Mouse (Mus musculus) embryo, embryonic 9.5 days (tissue): ENCODE measurements around the gene Mrps24.
A peak's percentile ranks its signal among the peaks of the same experiment; 100 is the strongest.

Source experiments
- DNase-seq: peaks from one replicate; pipeline ENCODE4 v3.0.0-alpha.2; 2017; ENCODE audit errors: extremely low spot score

Gene Mrps24

DNA sequence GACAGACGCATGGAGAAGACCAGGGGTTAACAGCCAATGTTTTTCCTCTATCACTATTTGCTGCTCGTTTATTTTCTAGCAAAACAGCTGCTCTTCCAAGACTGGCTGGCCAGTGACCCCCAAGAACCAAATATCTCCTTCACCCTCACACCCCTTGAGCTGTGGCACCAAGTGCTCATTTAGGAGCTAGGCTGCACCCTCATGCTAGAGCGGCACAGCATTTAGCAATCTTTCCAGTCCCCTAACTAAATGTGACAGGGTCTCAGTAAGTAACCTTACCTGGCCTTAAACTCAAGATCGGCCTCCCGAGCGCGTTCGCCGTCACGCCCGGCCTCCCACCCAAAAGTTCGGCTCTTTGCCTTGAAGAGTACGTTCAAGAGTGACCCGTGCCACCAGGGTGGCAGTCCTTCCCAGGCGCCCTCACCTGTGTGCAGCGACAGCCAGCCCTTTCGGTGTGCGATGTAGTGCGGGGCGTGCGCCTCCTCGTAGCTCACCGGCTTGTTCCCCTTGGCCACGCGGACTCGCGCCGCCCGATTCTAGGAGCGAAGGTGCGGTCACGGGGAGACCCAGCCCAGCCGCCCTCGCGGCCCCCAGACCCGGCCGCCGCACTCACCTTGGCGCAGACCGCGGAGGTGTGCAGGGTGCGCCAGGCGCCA lies 8.5 kb downstream of the Mrps24 start:
- no peak for DNase-seq

DNA sequence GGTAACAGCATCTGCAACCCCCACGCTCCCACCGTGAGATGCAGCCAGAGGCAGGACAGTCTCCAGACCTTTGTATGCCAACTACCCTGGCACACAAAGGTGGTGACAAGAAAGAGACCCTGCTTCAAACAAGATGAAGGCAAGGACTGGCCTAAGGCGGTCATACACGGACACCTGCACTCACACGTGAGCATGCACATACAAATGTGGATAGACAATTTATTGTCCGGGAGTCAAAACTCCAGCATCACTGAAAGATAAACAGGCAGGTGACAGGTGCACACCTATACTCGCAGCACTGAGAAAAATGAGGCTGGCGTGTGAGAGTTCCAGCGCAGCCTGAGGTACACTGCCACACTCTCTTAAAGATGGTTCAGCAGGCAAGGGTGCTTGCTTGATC lies 9.5 kb downstream of the Mrps24 start:
- no peak for DNase-seq

DNA sequence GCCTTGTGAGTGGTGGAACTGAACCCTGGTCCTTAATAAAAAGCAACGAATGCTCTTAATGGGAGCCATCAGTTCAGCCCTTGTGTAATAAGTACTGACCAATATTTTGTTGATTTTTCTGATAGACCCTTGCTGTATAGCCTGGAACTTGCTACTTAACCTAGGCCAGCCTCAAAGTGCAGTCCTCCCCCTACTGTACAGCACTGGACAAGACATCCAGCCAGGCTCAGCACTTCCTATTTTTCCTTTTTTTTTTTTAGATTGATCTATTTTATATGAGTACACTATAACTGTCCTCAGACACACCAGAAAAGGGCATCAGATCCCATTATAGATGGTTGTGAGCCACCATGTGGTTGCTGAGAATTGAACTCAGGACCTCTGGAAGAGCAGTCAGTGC lies 12.1 kb downstream of the Mrps24 start:
- no peak for DNase-seq

DNA sequence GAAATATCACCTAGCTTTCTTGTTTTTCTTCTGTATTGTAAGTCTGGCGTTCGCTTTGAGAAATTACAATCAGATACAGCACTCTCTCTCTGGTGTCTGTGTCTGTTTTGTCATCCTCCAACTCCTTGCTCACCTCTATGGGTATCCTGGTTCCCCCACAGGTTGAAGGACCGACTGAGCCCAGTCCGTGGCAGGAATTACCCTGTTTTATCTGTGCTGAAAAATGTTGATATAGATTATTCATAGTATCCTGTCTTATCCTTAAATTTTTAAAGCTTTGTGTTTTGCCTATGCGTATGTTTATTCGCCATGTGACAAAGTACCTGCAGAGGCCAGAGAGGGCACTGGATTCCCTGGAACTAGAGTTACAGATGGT lies 12.5 kb downstream of the Mrps24 start:
- DNase-seq = no peak

DNA sequence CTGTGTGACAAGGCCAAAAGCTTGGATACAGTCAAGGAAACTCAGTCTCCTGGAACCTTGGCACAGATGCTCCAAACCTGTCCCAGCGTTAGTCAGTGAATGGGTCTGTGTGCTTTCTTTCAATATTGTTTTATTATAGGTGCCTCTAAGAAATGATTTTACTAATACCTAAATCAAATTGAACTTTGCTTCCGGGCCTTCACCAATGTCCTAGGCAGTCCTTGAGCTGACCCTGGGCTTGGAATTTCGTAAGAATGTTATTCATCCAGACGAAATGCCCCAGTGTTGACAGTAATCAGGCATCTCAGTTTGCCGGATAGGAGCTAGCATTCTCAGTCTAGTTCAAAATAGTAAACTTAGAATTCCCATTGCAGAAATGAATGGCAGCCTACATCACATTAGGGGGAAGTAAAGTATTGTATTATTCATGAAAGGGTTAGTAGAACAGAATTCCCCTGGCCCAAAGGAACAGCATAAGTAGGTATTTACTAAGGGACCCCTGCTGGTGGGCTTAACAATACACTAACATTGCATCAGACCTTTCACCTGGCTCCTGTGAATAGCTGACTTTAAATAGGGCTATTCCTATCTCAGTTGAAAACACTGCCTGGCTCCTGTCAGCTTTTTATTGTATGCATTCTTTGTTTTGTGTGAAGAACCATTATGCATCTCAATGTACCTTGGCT lies 13.1 kb downstream of the Mrps24 start:
- DNase-seq = no peak

DNA sequence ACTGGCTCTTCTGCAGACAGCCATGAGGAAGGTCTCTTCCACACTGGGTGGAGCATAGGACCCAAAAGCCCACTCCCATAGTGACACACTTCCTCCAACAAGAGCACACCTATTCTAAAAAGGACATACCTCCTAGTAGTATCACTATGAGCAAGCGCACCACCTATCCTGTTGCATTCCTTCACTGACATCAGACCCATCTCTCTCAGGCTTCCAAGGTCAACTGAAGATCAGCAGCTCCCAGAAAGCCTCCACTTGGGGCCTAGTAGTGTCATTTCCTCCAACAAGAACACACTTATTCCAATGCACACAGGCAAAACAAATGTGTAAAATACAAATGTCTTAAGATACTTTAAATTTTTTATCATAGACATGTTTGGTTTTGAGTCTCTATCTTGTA lies 13.7 kb downstream of the Mrps24 start:
- no peak for DNase-seq

DNA sequence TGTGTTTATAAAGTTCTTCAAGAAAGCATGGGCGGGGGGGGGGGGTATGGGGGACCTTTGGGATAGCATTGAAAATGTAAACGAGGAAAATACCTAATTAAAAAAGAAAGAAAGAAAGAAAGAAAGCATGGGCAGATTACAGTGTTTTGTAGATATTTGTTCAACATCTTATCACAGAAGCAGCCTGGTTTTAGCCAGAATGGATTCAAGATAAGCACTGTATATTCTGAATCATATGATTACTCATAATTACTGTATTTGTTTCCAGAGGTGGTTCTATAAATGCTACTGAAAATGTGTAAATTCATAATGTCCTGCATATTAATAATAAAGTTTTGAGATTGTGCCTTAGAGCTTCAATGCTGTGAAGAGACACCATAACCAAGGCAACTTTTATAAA lies 14.2 kb downstream of the Mrps24 start:
- DNase-seq = no peak

DNA sequence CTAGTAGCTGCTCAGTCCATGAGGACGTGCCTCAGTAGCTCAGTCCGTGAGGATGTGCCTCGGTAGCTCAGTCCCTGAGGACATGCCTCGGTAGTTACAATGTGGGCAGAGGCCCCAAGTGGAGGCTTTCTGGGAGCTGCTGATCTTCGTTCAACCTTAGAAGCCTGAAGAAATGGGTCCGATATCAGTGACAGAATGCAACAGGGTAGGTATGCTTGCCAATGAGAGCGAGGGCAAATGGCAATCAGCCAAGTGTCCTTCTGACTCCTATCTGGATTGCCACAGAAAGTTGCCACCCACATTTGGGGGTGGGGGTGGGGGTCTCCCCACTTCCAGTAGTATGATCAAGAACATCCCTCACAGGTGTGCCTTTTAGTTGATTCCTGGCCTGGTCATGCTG lies 14.7 kb downstream of the Mrps24 start:
- DNase-seq = no peak

DNA sequence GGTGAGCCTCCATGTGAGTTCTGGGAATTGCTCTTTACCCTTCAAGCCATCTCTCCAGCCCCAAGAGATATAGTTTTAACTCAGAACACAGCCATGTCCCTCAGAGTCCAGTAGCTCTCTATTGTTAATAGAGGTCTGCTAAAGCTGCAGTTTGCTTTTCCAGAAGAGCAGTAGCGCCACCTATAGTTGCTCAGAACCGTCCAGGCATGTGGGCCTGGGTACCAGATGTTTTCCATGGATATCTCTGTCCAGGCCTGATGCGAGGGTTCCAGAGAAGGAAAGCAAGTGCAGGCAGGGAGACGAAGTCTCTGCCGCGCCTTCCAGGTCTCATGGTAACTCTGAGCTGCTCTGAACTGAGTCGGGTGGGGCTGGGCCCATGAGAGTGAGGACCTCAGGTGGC lies 23.7 kb downstream of the Mrps24 start:
- peak; percentile 34 for DNase-seq

DNA sequence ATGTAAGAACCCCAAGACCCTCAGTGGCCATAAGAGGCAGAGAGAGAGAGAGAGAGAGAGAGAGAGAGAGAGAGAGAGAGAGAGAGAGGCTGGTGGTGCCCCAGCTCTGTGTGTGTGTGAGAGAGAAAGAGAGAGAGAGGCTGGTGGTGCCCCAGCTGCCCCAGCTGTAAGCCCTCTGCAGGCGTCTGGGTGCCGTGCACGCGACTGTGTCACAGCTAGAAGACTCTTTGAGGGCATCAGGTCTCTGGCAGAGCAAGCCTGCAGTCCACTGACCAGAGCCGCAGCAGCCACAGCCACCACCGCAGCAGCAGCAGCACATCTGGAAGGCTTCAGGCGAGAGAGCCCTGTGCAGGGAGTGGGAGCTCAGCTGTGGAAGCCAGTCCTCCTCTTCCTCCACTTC lies 31.2 kb downstream of the Mrps24 start:
- no peak for DNase-seq

DNA sequence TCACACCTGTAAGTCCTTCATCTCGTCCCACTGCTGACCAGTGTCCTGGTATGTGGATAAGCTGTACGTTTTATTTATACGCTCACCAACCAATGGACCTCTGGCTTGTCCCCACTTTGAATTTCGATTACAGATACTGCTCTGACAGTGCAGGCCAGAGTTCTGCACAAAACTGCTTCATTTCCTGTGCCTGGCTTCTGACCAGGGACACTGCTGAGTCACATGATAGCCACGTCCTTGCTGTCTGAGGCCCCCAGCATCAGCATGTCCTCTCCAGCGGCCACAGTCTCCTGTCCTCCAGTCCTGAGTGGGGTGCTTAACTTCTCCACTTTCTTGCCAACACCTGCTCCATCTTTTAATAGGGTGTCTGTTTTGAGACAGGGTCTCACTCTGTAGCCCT lies 32.9 kb downstream of the Mrps24 start:
- no peak for DNase-seq
